Mouse (Mus musculus) effector memory CD4-positive, alpha-beta T cell, adult 7 months (primary cell): ENCODE data around the gene Prdm5. TPM values are rescaled to one million over a fixed set of nuclear protein-coding genes. Genes with fewer than 3 reads are reported as not detected.

ENCODE experiments used
- polyA plus RNA-seq: library from polyadenylated mRNA; unstranded; fragments of 100-300 nt; shearing (Covaris generic); gene quantifications from one replicate; pipeline ENCODE4 v1.2.1, GENCODE M21; 2017

The Prdm5 gene
- 0.60 TPM for polyA plus RNA-seq

GRCm38 (mm10) chr6:65778861-65779688 is at the start of gene Prdm5:
Prdm5 (plus strand) TSS chr6:65778988.

GRCm38 (mm10) chr6:65952309-65952708 is 173.5 kb downstream of the Prdm5 start, which contains the start of gene 4930544G11Rik:
4930544G11Rik (plus strand) TSS chr6:65952609.

Other genes starting within 250 kb of the Prdm5 start
- 5.0 TPM for gene Ndnf, start 107.4 kb upstream of the Prdm5 start, polyA plus RNA-seq
- gene 4930544G11Rik, start 173.6 kb downstream of the Prdm5 start, polyA plus RNA-seq = not detected